Mouse (Mus musculus): Measurements from ENCODE around the gene Rgcc. TPM values are rescaled to one million over a fixed set of nuclear protein-coding genes. Genes with fewer than 3 reads are reported as not detected.

Rgcc gene
- total RNA-seq (2021) = 10 to 100 TPM; 72.3 to 97.8 TPM
- long read RNA-seq, experiment 1, transcript Rgcc-201 (5 exons, 918 nt) = major isoform, 219 of 246 reads
- long read RNA-seq, experiment 1, partial matches to known transcripts = 23 of 246 reads
- long read RNA-seq, experiment 1, other reads (novel, unspliced or antisense) = 4 of 246 reads
- long read RNA-seq, experiment 2, transcript Rgcc-201 (5 exons, 918 nt) = major isoform, 130 of 146 reads
- long read RNA-seq, experiment 2, partial matches to known transcripts = 9 of 146 reads
- long read RNA-seq, experiment 2, other reads (novel, unspliced or antisense) = 7 of 146 reads

GRCm38 (mm10) chr14:79301466-79301875 lies at the start of gene Rgcc:
TSS of gene Rgcc (minus strand) at chr14:79301645.
- DNase-seq (ENCODE audit: low spot score in 2 of 2) = peak; percentile 85

GRCm38 (mm10) chr14:79346384-79346783 lies 44.9 kb upstream of the Rgcc start:
- no peak for DNase-seq (ENCODE audit: low spot score in 2 of 2)

GRCm38 (mm10) chr14:79335613-79336012 lies 34.2 kb upstream of the Rgcc start:
- no peak for DNase-seq (ENCODE audit: low spot score in 2 of 2)

- DNase-seq (ENCODE audit: low spot score in 2 of 2) = no peak
These were observed 30.5 kb upstream of the Rgcc start for GRCm38 (mm10) chr14:79331936-79332335.

- no peak for DNase-seq (ENCODE audit: low spot score in 2 of 2)
These were observed 29.6 kb upstream of the Rgcc start for GRCm38 (mm10) chr14:79330944-79331561.

GRCm38 (mm10) chr14:79327033-79327432 lies 25.6 kb upstream of the Rgcc start:
- no peak for DNase-seq (ENCODE audit: low spot score in 2 of 2)

GRCm38 (mm10) chr14:79324112-79324840 lies 22.8 kb upstream of the Rgcc start:
- DNase-seq (ENCODE audit: low spot score in 2 of 2) = no peak

- DNase-seq (ENCODE audit: low spot score in 2 of 2) = no peak
These were observed 20.4 kb upstream of the Rgcc start for GRCm38 (mm10) chr14:79321881-79322280.

GRCm38 (mm10) chr14:79321152-79321551 lies 19.7 kb upstream of the Rgcc start:
- DNase-seq (ENCODE audit: low spot score in 2 of 2) = no peak

- no peak for DNase-seq (ENCODE audit: low spot score in 2 of 2)
These were observed 16.2 kb upstream of the Rgcc start for GRCm38 (mm10) chr14:79317602-79318001.

- no peak for DNase-seq (ENCODE audit: low spot score in 2 of 2)
These were observed 14.4 kb upstream of the Rgcc start for GRCm38 (mm10) chr14:79315877-79316276.

- no peak for DNase-seq (ENCODE audit: low spot score in 2 of 2)
These were observed 13.0 kb upstream of the Rgcc start for GRCm38 (mm10) chr14:79314245-79315010.

- DNase-seq (ENCODE audit: low spot score in 2 of 2) = no peak
These were observed 12.2 kb upstream of the Rgcc start for GRCm38 (mm10) chr14:79313439-79314175.

- DNase-seq (ENCODE audit: low spot score in 2 of 2) = no peak
These were observed 11.3 kb upstream of the Rgcc start for GRCm38 (mm10) chr14:79312719-79313118.

- no peak for DNase-seq (ENCODE audit: low spot score in 2 of 2)
These were observed 10.5 kb upstream of the Rgcc start for GRCm38 (mm10) chr14:79311918-79312454.

- DNase-seq (ENCODE audit: low spot score in 2 of 2) = no peak
These were observed 7.7 kb upstream of the Rgcc start for GRCm38 (mm10) chr14:79309115-79309514.

GRCm38 (mm10) chr14:79308364-79308763 lies 6.9 kb upstream of the Rgcc start:
- no peak for DNase-seq (ENCODE audit: low spot score in 2 of 2)

- no peak for DNase-seq (ENCODE audit: low spot score in 2 of 2)
These were observed 6.5 kb upstream of the Rgcc start for GRCm38 (mm10) chr14:79307908-79308307.

- DNase-seq (ENCODE audit: low spot score in 2 of 2) = no peak
These were observed 5.7 kb upstream of the Rgcc start for GRCm38 (mm10) chr14:79307138-79307537.

GRCm38 (mm10) chr14:79304873-79305464 lies 3.5 kb upstream of the Rgcc start:
- no peak for DNase-seq (ENCODE audit: low spot score in 2 of 2)
